Mouse (Mus musculus) brain, adult 2 months (tissue): Measurements from ENCODE around the gene Ptpn5.
A peak's percentile ranks its signal among the peaks of the same experiment; 100 is the strongest.

Source experiments
- DNase-seq: peaks from one replicate; pipeline ENCODE4 v3.0.0; 2011; ENCODE audit warnings: low read depth, low spot score

Gene Ptpn5

DNA sequence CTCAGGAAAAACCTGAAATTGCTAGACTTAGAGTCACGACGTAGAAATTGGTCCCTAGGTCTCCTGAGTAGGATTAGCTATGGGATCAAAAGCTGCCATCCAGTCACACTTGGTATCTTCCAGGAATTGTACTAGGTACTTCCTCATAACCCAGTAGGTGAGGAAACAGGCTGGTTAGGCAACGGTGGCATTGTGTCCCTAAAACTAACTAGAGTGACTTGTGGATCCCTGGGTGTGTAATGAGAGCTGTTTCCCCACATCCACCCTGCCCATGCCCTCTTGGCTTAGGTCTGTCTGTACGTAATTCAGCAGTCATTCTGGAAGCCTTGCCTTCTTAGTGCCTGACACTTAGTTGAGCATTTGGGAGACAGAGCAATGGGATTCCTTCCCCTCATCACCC is 77.2 kb downstream of the Ptpn5 start:
- no peak for DNase-seq

DNA sequence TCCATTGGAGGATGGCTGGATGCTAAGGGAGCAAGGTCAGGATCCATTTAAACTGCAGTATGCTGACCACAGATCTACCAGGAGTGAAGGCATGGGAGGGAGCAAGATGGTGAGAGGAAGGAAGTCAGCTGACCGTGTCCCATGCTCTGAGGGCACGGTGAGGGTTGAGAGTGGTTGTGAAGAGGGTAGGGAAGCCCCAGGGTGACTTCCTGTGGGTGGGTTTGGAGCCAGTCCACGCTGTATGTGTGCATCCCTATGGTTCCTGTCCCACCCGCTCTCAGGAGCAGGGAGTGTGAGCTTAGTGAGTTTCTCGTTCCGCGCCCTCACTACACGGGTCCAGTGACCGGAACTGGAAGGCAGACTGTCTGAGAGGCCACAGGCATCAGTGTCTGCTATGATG is 77.7 kb downstream of the Ptpn5 start:
- DNase-seq = peak; percentile 35

DNA sequence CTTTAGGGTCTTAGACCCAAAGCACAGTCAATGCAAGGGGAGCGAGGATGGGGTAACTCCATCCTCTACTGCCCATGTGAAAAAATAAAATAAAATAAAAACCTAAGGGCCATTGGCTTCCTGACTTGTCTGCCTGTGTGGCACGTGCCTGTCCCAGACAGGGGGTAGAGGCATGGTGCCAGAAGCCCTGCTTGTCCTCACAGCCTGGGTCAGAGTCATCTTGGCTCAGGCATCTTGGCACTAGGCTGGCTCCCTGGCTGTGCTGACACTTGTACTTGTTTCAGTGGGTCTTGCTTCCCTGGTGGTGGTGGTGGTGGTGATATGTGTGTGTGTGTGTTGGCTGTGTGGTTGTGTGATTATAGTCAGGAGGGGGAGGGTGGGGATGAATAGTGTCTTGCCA is 78.8 kb downstream of the Ptpn5 start:
- DNase-seq = peak; percentile 55

DNA sequence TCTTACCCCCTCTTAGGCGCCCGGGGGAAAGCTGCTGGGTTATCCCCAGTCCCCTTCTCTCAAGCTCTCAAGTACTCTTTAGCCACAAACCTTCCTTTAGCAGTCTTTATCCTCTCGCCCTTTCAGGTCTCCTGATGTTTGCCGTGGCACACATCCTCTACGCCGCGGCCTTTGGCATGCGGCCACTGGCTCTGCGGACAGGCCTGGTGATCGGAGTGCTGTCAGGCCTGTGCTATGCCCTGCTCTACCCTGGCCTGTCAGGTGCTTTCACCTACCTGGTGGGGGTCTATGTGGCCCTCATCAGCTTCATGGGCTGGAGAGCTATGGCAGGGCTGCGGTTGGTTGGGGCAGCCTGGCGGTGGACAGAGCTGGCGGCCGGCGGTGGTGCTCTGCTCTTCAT is 80.2 kb downstream of the Ptpn5 start:
- no peak for DNase-seq

DNA sequence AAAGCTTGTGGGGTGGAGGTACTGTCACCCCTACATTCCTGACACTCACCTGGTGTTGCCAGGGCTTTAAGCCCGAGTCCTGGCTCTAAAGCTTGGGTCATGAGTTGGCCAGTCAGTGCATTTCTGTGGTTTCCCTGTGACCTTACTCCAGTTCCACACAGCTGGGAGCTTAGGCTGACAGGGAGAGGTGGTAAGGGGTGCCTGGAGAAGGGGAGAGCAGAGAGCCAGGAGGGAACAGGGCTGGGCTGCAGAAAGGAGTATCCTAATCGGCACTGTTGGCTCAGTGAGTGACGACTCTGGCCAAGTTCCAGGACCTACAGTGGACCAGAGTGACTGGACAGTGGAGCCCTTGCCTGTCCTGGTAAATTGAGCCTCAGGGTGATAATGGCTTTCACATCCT is 81.2 kb downstream of the Ptpn5 start:
- no peak for DNase-seq

DNA sequence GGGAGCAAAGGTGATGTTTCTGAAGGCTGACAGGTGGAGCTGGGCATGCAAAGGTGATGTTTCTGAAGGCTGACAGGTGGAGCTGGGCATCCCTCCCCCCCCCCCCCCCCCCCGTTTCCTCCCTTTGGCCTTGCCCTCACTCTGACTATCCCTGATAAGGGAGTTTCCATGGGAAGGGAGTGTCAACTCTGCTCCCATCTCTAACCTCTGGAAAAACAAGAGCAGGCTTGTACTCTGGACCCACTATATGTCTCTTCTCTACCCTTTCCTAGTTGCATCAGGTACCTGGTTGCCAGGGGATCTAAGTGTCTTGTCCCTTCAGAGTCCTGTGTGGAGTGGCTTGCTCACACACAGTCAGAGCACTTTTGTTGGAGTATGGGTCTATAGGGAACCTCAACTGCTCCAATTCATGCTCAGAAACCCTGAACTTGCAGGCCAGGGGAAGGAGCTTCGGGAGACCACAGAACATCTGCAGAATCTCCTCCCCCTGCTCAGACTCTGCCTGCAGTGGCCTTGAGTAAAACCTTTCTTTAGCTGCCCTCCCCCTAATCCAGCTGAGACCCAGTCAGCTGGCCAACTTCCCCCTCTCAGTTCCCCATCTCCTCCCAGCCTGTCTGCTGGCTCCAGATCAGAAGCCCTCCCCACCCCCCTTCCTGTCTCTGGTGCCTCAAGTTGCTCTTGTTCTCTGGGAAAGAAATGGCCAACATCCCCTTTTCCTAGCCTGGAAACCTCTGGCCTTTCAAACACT is 81.9 kb downstream of the Ptpn5 start:
- DNase-seq = peak; percentile 80

DNA sequence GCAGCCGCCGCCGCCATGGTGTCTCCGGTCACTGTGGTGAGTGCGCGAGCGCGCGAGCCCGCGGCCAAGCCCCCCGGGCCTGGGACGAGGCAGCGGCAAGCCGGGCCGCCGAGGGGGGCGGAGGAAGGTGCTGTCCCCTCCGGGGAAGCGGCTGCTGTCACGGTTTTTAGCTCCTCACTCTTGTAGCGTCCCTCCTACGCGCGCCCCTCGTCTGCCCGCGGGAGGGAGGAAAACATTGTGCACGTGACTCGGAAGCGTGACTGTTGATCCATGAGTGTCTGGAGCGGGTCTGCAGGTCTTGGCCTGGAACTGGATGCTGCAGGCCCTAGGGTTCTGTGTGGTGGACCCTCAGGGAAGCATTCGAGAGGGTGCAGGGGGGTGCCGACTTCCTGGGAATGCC is 82.7 kb downstream of the Ptpn5 start:
- DNase-seq = peak; percentile 73

DNA sequence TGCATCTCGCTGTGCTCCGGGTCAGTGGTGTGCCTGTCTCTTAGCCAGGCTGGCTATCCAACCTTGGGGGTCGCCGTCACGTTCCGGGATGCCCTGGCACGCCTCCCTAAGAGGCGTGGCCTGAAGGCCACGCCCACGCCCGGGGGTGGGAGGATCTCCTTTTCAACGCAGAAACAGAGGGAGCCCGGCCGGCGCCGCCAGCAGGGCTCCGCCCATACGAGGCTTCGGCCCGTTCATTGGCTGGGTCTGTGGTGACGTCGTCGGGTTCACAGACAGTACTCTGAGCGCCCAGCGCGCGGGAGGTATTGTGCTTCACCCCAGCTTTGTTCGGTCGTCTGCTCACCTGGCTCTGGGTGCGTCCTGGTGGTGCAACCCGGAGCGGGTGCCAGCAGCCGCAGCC is 83.1 kb downstream of the Ptpn5 start, which contains the start of gene Tmem86a:
Gene Tmem86a (plus strand): TSS at position 236 of the 400 bp plus-strand sequence.
- peak; percentile 98 for DNase-seq

DNA sequence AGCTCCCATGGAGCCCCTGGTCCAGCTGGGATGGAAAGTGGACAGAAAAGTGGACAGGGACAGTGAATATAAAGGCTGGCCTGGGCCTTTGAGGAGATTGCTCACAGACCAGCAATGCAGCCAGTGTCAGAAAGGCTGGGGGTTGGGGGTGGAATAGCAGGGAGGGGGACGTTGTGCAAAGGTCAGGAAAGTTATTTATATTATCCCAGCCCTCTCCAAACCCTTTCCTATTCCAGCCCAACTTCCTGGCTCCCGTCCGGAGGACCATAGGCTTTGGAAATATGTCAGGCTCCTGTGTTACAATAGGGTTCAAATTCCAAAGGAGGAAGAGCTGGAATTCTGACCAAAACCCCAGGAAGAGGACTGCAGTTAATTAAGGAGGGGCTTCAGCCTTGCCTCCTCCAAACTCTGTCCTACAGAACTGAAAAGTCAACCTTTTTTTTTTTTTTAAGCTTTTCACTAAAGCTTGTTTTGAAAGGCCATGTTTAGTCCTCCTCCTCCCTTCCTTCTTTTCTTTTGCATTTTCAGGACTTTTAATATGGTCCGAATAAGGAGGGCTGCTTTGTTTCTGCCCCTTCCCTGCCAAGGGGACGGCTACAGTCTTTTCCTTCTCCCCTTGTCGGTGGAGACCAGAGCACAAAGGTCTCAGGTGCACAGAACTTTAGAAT is 90.5 kb downstream of the Ptpn5 start:
- no peak for DNase-seq

GRCm38 (mm10) chr7:47042121-47042520 is 91.4 kb downstream of the Ptpn5 start:
- no peak for DNase-seq

DNA sequence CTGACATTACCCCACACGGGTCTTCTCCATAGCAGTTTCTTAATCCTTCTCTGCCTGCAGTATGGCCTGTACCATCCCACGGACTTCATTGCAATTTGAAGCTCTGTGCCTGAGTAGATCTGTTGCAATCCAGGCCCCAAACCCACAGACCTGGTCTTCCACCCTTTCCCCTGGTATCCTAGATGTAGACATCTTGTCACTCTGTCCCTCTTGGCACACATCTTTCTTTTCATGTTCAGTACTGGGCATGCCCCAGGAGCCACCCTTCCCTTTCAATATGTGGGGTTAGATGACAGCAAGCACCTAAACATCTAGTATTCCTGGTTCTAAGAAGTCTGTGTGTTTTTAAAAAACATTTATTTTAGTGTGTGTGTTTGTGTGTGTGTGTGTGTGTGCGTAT is 91.8 kb downstream of the Ptpn5 start:
- no peak for DNase-seq

DNA sequence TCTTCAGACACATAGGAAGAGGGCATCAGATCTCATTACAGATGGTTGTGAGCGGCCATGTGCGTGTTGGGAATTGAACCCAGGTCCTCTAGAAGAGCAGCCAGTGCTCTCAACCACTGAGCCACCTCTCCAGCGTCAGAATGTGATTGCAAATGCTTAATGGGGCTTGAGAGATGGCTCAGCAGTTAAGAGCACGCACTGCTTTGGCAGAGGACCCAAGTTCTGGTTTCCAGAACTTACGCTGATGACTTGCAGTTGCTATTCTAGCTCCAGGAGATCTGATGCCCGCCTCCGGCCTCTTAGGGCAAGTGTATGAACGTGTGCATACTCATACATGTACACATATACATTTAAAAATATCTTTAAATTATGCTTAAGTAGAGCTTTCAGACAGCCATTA is 98.1 kb downstream of the Ptpn5 start:
- DNase-seq = no peak

- no peak for DNase-seq
These were observed 98.6 kb downstream of the Ptpn5 start for GRCm38 (mm10) chr7:47034785-47035384.

- no peak for DNase-seq
These were observed 102.1 kb downstream of the Ptpn5 start for GRCm38 (mm10) chr7:47031371-47031770.

GRCm38 (mm10) chr7:47030517-47031193 is 102.8 kb downstream of the Ptpn5 start:
- DNase-seq = no peak
